Mouse (Mus musculus): ENCODE measurements around the gene Pgam2. TPM values are rescaled to one million over a fixed set of nuclear protein-coding genes. Genes with fewer than 3 reads are reported as not detected.
"Not testable (repeated sequence)": the region's sequence is repeated elsewhere in the genome, so short reads cannot be mapped to it uniquely, and the experiment has no call there.

Pgam2 gene
- polyA plus RNA-seq, 2 experiments = 55.3 to 88.3 TPM

DNA sequence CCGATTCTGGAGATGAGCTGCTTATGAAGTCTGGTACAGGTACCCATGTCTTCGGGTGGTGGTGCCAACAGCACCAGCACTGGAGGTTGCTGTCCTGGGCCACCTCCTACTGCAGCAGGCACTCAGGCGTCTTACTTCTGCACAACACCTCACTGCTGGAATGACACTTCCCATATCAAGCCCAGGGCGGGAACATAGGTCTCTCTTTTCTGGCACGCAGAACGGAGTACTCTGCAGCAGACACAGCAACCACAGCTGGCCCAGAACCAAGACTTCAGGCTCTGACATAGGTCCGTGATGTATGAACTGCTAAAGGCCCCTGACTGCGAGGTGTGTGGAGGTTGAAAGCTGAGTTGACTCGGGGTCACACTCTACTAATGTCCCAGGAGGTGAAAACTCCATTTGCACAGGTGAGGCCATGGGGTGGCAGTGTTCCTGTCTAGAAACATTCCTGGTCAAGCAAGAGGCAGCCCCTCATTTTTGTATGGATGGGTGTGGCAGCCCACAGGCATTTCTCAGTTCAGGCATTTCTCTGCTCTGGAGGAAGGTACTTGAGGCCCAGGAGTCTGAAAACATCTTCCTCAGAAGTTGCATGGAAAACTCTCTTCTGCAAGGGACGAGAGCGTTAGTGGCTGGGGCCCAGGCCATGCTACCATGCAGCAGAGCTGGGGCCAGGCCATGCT lies 25.1 kb upstream of the Pgam2 start:
- H3K4me3 ChIP-seq (replicated peaks; ENCODE audit: low read length) = no peak overlapping the region
- no peaks in the 10 kb centered on the region for H3K27me3 ChIP-seq (ENCODE audit: control insufficient read depth, insufficient read depth, low read length)
- peaks cover 46% of the 10 kb centered on the region for H3K36me3 ChIP-seq (ENCODE audit: control insufficient read depth, insufficient read depth, low read length)
- no peak overlapping the region for H3K4me2 ChIP-seq (replicated peaks; ENCODE audit: low read depth, low read length, severe bottlenecking)
- ATAC-seq (ENCODE audit: low FRiP score, low read depth) (no peak), DNase-seq (ENCODE audit: low spot score) (no peak)
- no peaks in the 10 kb centered on the region for H3K4me1 ChIP-seq (ENCODE audit: control insufficient read depth, insufficient read depth, low read length)
- 80% methylated on average over 11 of the region's 11 CpGs for WGBS
- H3K9me3 ChIP-seq (ENCODE audit: control insufficient read depth, low read length) = no peaks in the 10 kb centered on the region
- TF ChIP-seq POLR2A (IDR thresholded peaks at IDR 0.05; ENCODE audit: borderline replicate concordance, extremely low read depth, insufficient read depth, insufficient read length) = no peak
- no peak overlapping the region for H3K9ac ChIP-seq (ENCODE audit: low read depth, low read length, severe bottlenecking)
- no peak overlapping the region for H3K27ac ChIP-seq (replicated peaks; ENCODE audit: low read depth, low read length)

DNA sequence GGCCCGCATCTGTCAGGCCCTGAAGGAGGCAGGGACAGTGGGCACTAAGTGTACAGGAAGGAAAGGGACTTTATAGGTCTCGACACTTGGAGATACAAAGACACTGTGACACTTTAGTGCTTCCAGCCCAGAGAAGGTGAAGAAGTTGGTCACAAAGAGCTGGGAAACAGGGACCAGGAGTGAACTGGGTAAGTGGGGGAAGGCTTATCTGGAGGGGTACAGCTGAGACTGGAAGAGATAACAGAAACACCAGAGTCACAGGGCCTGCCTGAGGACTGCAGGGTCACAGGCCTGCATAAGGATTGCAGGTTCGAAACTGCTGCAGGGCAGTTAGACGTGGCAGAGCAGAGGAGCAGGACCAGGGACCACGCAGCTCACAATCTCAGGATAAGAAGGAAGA lies 24.4 kb upstream of the Pgam2 start:
- H3K4me3 ChIP-seq (replicated peaks; ENCODE audit: low read length) = no peak overlapping the region
- DNase-seq (ENCODE audit: low spot score) = no peak
- TF ChIP-seq POLR2A (IDR thresholded peaks at IDR 0.05; ENCODE audit: borderline replicate concordance, extremely low read depth, insufficient read depth, insufficient read length) = no peak
- H3K36me3 ChIP-seq (ENCODE audit: control insufficient read depth, insufficient read depth, low read length) = peaks cover 42% of the 10 kb centered on the region
- no peak overlapping the region for H3K27ac ChIP-seq (replicated peaks; ENCODE audit: low read depth, low read length)
- no peaks in the 10 kb centered on the region for H3K4me1 ChIP-seq (ENCODE audit: control insufficient read depth, insufficient read depth, low read length)
- H3K27me3 ChIP-seq (ENCODE audit: control insufficient read depth, insufficient read depth, low read length) = no peaks in the 10 kb centered on the region
- ATAC-seq (ENCODE audit: low FRiP score, low read depth) = no peak
- H3K9ac ChIP-seq (ENCODE audit: low read depth, low read length, severe bottlenecking) = no peak overlapping the region
- no peak overlapping the region for H3K4me2 ChIP-seq (replicated peaks; ENCODE audit: low read depth, low read length, severe bottlenecking)
- 93% methylated on average over 5 of the region's 5 CpGs for WGBS
- no peaks in the 10 kb centered on the region for H3K9me3 ChIP-seq (ENCODE audit: control insufficient read depth, low read length)

DNA sequence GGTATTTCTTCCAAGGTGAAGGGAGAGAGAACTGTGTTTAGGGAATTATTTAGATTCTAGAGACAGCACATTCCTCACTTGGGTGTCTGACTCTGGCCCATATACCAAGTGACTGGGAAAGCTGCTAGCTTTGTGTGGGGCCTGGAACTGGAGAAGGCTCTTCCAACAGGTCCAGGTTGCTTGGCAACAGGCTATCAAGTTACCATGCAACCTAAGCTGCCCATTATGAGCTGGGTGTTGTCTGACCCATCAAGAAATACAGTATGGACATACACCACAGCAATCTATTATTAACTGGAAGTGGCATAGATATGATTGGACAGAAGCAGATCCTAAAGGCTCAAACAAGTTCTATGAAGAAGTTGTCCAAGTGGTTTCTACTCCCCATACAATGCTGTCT lies 21.9 kb upstream of the Pgam2 start:
- DNase-seq (ENCODE audit: low spot score) = no peak
- Histone ChIP-seq H3K27ac (replicated peaks; ENCODE audit: low read depth, low read length) (no peak overlapping the region), H3K36me3 (ENCODE audit: control insufficient read depth, insufficient read depth, low read length) (peaks cover 22% of the 10 kb centered on the region), H3K27me3 (ENCODE audit: control insufficient read depth, insufficient read depth, low read length) (no peaks in the 10 kb centered on the region), H3K9me3 (ENCODE audit: control insufficient read depth, low read length) (no peaks in the 10 kb centered on the region), H3K9ac (ENCODE audit: low read depth, low read length, severe bottlenecking) (no peak overlapping the region), H3K4me2 (replicated peaks; ENCODE audit: low read depth, low read length, severe bottlenecking) (no peak overlapping the region), H3K4me3 (replicated peaks; ENCODE audit: low read length) (no peak overlapping the region), H3K4me1 (ENCODE audit: control insufficient read depth, insufficient read depth, low read length) (no peaks in the 10 kb centered on the region)
- ATAC-seq (ENCODE audit: low FRiP score, low read depth) = no peak
- no peak for TF ChIP-seq POLR2A (IDR thresholded peaks at IDR 0.05; ENCODE audit: borderline replicate concordance, extremely low read depth, insufficient read depth, insufficient read length)

DNA sequence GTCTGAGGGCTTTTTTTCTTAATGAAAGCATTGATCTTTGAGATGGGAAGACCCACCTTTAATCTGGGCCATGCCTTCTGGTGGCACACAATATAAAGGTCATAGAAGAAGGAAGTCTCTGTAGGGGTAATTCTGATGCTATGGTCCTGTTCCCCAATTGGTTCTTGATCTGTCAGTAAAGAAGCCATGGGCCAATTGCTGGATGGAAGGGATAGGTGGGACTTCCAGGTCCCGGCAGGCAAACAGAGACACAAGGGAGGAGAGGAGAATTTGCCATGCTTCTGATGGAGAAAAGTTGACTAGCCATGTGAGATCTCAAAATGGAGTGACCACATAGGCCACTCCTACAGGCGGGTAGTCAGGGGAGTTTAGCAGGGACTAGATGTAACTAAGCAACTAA lies 15.7 kb upstream of the Pgam2 start:
- no peak for ATAC-seq (ENCODE audit: low FRiP score, low read depth)
- Histone ChIP-seq H3K4me1 (ENCODE audit: control insufficient read depth, insufficient read depth, low read length) (no peaks in the 10 kb centered on the region), H3K36me3 (ENCODE audit: control insufficient read depth, insufficient read depth, low read length) (no peaks in the 10 kb centered on the region), H3K9me3 (ENCODE audit: control insufficient read depth, low read length) (no peaks in the 10 kb centered on the region), H3K27ac (replicated peaks; ENCODE audit: low read depth, low read length) (no peak overlapping the region), H3K4me2 (replicated peaks; ENCODE audit: low read depth, low read length, severe bottlenecking) (no peak overlapping the region), H3K27me3 (ENCODE audit: control insufficient read depth, insufficient read depth, low read length) (no peaks in the 10 kb centered on the region), H3K9ac (ENCODE audit: low read depth, low read length, severe bottlenecking) (no peak overlapping the region), H3K4me3 (replicated peaks; ENCODE audit: low read length) (no peak overlapping the region)
- TF ChIP-seq POLR2A (IDR thresholded peaks at IDR 0.05; ENCODE audit: borderline replicate concordance, extremely low read depth, insufficient read depth, insufficient read length) = no peak
- 72% methylated on average over 2 of the region's 2 CpGs for WGBS
- no peak for DNase-seq (ENCODE audit: low spot score)

DNA sequence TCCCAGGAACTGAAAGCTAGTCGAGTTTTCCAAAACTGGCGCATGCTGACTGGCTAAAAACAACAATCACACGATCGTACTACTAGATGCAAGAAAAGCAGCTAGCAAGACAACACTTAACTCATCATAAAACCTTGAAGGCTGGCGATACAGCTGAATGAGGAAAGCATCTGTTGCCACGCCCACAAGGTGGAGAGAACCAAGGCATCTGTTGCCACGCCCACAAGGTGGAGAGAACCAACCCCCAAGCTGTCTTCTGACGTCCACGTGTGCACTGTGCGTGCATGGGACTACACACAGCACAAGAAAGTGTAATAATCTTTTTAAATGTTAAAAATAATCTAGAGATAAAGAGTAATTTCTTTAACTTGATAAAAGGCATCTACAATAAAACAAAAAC lies 9.8 kb upstream of the Pgam2 start:
- no peaks in the 10 kb centered on the region for H3K4me1 ChIP-seq (ENCODE audit: control insufficient read depth, insufficient read depth, low read length)
- 79% methylated on average over 10 of the region's 10 CpGs for whole genome bisulfite sequencing
- no peak overlapping the region for H3K27ac ChIP-seq (replicated peaks; ENCODE audit: low read depth, low read length)
- H3K4me3 ChIP-seq (replicated peaks; ENCODE audit: low read length) = no peak overlapping the region
- no peaks in the 10 kb centered on the region for H3K9me3 ChIP-seq (ENCODE audit: control insufficient read depth, low read length)
- no peak overlapping the region for H3K4me2 ChIP-seq (replicated peaks; ENCODE audit: low read depth, low read length, severe bottlenecking)
- DNase-seq (ENCODE audit: low spot score) (no peak), ATAC-seq (ENCODE audit: low FRiP score, low read depth) (no peak)
- TF ChIP-seq POLR2A (IDR thresholded peaks at IDR 0.05; ENCODE audit: borderline replicate concordance, extremely low read depth, insufficient read depth, insufficient read length) = no peak
- no peak overlapping the region for H3K9ac ChIP-seq (ENCODE audit: low read depth, low read length, severe bottlenecking)
- H3K36me3 ChIP-seq (ENCODE audit: control insufficient read depth, insufficient read depth, low read length) = no peaks in the 10 kb centered on the region
- H3K27me3 ChIP-seq (ENCODE audit: control insufficient read depth, insufficient read depth, low read length) = no peaks in the 10 kb centered on the region

DNA sequence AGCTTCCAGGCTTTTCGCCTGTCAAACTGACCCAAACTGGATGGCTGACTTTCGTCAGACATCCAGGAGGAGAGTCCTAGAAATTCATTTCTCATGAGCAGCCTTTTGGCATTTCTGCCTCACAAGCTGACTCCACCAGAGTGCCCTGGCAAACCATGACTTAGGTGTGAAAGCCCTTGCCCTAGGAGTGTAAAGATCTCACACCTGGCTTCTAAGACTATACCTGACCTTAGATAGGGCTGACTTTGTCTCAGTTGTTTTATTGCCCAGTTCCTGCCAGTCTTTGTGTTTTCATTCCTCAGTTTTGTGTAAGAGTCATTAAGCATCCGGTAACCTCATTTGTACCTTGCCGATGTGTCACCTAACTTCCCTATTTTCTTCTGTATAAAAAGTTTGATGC lies 6.0 kb upstream of the Pgam2 start:
- DNase-seq (ENCODE audit: low spot score); H3K9ac ChIP-seq (ENCODE audit: low read depth, low read length, severe bottlenecking); H3K9me3 ChIP-seq (ENCODE audit: control insufficient read depth, low read length); H3K4me1 ChIP-seq (ENCODE audit: control insufficient read depth, insufficient read depth, low read length); H3K36me3 ChIP-seq (ENCODE audit: control insufficient read depth, insufficient read depth, low read length); H3K4me2 ChIP-seq (replicated peaks; ENCODE audit: low read depth, low read length, severe bottlenecking); H3K4me3 ChIP-seq (replicated peaks; ENCODE audit: low read length); H3K27me3 ChIP-seq (ENCODE audit: control insufficient read depth, insufficient read depth, low read length); ATAC-seq (ENCODE audit: low FRiP score, low read depth); H3K27ac ChIP-seq (replicated peaks; ENCODE audit: low read depth, low read length): not testable (repeated sequence)
- 90% methylated on average over 4 of the region's 4 CpGs for WGBS
